Mouse (Mus musculus) thymus, postnatal 36 days (tissue): ENCODE measurements around the gene Nipal1.

ENCODE experiments used
- DNase-seq, 2 experiments: peaks; one replicate each; pipeline ENCODE4 v3.0.0; 2022; ENCODE audit warnings: mixed read lengths in 2 of 2

Gene Nipal1

DNA sequence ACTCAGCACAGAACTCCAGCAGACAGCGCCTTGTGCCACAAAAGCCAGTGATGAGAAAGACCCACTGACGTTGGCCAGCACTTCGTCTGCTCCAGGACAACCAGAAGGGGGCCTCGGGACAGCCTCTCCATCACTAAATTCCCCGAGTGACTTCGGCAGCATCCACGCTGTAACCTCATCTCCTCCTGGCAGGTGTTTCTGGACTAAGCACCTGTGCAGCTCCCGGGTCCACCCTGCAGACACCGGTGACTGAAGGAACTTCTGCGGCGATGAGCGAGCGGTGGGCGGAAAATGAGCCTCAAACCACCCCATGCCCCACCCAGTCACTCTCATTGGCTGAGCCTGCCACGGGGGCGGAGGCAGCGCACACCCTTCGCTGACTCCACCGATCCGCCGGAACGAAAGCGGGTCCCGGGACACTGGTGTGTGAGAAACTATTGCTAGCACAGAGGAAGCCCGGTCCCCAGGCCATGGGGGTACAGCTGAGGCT lies at the start of gene Nipal1:
Gene Nipal1 (plus strand): TSS at position 378 of the 490 bp plus-strand sequence.
- peak; percentile 83 to 91 for DNase-seq

DNA sequence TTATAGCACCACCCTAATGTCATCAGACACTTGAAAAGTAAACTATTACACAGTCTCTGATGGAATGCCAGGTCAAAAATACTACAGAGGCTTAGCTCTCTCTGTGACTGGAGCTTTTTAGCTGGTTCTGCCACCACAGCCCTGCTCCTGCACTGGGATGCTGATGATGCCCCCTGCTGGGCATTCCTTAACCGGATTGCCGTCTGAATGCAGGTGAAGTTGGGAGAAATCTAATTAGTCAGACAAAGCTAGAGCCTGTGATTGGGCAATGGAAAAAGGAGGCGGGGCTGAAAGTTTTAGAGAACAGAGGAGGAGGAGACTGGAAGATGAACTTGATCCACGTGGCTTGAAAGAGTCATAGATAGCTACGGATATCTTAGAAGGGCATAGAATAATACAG lies 46.6 kb upstream of the Nipal1 start:
- DNase-seq = peak; percentile 52 to 61

DNA sequence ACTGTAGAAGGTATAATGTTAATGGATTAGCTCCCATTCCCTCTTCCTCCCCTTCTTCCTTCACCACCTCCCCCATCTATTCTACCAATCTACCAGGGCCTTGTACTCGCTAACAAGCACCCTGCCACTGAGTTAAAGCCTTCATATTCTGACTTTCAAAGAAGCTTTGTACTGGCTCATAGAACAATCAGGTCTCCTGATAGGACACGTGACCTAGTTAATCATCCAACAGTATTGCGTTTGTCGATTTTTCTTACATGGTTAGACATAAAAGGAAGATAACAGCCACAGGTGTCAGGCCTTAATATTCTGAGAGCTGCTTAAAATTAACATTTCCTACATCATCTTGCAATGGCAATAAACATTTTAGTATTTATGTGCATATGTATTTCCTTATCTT lies 44.5 kb upstream of the Nipal1 start:
- DNase-seq = no peak

DNA sequence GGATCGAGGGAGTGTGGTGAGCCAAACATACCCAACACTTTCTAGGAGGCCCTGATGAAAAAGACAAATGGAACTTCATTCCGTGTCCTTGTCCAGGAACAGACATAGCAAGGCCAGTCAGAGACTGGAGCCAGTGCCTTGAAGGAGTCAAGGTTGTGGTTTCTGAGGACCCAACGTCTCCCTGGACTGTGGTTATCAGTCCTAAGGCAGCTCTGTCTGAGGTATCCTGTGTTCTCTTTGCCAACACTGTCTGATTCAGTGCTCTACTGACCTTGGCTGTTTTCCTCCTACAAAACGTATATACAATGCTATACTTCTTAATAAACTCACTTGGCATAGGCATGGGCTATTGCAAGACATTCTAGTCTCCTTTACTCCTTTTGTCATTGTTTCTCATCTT lies 30.2 kb upstream of the Nipal1 start:
- no peak for DNase-seq

DNA sequence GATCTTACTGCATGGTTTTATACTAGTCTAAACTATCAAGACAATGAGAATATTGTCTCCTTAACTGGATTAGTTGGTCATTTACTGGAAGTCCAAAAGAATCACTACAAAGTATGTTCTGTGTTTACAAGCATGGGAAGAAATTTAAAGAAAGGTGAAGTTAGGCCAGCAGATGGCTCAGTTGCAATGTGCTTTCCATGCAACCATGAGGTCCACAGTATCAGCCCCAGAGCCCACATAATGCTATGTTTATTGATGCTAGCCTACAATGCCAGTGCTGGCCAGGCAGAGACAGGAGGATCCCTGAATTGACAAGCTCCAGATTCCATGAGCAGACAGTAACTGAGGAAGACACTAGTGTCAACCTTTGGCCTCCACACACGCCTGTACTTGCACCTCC lies 26.6 kb upstream of the Nipal1 start:
- peak; percentile 16 for DNase-seq

DNA sequence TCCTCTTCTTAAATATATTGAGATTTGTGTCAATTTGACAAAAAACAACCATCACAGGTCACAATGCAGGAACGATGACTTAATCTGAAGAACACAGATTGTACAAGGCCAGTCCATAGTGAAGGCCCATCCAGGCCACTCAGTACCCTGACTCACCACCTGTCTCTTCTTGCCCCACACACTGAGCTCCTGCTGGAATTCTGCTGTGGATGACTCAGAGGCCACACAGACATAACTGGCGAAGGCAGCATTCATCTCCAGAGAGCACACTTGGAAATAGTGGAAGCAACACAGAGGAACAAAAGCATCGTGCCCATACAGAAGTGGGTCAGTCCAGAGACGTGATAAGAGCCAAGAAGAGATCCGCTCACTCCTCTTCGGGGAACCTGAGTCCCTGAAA lies 17.6 kb upstream of the Nipal1 start:
- no peak for DNase-seq

DNA sequence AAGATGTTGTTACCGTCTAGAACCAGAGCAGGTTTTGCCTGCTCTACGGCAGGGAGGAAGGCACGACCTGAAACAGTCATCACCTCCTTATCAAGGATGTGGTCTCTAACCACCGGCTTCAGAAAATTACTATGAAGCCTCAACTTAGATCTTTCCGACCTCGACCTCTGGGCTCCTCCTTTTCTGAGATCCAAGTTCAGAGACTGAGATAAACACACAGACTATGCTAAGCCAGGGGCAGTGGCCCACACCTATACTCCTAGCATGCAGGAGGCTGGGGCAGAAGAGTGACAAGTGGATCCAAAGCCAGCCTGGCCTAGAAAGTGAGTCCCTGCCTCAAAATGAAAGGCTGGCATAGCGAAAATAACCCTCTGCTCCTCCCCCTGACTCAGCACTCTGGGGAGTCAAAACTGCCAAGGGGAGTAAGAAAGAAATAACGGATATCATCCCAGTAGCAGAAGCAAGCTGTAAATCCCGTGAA lies 12.8 kb upstream of the Nipal1 start:
- DNase-seq = peak; percentile 73 to 81

DNA sequence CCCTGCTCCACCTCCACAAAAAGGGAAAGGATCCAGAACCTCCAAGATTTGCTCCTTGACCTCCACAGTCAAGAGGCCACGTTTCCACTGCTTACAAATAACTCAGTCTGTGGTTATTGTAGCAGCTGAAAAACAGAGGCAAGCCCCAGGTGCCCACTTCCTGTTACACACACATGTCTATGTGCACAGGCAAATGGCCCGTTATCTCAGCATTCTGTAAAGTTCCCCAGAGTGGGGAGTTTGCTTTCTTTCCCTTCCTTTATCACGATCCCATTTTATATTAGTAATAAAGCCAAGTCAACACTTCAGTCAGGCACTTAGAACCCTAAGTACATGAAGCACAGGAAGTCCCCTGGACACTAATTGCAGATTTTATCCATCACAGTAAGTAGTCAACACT lies 11.5 kb upstream of the Nipal1 start:
- DNase-seq = peak; percentile 65 to 77

DNA sequence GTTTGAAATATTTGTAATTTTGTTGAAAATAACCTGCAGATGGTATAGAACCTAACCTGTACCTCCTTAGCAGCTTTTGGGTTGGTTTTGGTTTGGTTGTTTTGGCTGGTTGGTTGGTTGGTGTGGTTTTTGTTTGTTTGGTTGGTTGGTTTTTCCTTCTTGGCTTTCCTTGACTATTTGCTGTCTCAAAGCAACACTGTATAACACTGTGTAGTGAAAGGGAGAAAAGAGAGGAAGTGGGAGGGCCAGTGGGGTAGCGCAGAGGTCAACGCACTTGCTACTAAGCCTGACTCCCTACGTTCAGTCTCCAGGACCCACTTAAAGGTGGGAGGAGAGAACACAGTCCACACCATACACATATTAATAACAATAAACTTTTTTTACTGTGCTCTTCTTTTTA lies 11.0 kb upstream of the Nipal1 start:
- DNase-seq = peak; percentile 30 to 31

DNA sequence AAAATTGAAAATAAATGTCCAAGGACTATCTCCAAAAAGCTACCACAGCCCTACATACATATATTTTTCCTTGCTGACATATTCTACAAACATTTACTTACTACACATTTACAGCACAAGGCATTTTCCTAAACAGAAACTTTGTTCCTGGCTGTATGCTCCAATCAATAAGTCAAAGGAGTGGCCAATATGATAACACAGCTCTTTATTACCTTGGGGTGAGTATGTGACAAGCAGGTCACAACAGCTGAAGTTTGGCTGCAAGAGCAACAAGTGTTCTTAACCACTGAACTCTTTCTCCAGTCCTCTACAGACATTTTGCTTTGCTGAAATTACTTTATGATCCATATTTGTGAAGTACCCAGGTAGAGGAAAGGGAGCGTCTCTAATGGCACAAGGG lies 7.5 kb upstream of the Nipal1 start:
- DNase-seq = no peak

DNA sequence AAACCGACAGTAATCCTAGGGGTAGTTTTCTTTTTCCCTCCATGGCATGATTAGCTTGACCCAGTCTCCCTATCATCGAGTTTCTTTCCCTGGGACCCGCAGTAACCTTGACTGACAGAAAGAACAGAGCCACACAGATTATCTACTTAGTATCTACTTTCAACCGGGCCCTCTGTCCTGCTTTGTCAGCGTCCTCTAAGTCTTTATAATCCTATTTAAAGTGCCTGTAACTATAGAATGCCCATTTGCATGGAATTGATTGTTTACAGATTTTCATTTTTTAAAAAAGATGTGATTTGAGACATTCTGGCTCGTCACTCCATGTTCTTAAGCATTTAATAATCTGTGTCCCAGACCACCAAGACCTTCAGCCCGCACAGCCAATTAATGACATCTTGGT lies 3.9 kb upstream of the Nipal1 start:
- no peak for DNase-seq

DNA sequence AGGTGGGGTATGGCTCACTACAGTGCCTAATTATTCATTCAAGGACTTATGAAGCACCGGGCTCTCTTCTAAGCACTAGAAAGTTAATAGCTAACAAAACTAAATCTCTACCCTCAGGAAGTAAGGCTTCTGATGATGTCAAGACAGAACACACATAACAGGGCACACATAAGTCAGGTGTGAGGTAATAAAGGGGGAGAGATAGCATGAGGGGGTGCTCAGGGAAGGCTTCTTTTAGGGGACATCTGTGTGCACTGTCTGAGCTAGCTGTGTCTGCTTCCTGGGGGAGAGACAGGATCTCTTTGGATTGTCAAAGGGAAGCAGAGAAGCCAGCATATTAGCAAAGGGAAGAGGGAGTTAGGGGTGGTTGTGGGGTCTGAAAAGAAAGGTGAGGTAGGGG lies 3.4 kb upstream of the Nipal1 start, which contains the start of gene Cnga1:
Gene Cnga1 (minus strand): TSS at position 101 of the 400 bp plus-strand sequence.
- DNase-seq = no peak

DNA sequence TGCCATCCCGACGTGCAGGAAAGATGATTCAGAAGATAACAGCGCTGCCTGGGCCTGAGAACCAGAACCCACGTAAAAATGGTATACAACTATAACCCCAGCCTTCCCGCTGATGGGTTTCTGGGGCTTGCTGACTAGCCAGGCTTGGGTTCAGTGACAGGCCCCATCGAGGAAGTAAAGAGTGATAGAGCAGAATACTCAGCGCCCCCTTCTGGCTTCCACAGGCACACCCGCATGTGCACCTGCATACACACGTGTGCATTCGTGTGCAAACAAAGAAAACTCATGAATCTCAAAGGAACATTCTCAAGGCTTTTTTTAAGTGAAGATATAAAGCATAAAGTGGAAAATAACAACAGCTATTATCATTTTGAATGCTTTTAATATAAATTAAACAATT lies 1.5 kb upstream of the Nipal1 start:
- DNase-seq = peak; percentile 71 to 79

DNA sequence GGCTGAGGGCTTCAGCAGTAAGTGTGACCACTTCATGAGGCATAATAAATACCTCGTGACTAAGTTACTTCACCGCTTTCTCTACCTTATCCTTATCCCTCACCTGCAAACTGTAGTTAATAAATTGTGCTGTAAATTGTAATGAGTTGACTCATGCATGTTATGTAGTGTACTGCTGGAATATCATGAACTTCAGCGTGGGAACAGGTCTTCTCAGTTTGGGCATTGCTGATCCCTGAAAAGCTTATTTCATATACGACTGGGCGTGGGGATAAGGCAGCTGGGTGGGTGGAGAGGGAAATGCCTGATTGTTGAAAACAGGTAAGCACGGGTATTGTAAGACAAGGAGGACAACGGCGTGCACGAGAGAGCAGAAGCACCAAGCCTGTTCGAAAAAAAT lies 599 bp upstream of the Nipal1 start:
- DNase-seq = no peak

DNA sequence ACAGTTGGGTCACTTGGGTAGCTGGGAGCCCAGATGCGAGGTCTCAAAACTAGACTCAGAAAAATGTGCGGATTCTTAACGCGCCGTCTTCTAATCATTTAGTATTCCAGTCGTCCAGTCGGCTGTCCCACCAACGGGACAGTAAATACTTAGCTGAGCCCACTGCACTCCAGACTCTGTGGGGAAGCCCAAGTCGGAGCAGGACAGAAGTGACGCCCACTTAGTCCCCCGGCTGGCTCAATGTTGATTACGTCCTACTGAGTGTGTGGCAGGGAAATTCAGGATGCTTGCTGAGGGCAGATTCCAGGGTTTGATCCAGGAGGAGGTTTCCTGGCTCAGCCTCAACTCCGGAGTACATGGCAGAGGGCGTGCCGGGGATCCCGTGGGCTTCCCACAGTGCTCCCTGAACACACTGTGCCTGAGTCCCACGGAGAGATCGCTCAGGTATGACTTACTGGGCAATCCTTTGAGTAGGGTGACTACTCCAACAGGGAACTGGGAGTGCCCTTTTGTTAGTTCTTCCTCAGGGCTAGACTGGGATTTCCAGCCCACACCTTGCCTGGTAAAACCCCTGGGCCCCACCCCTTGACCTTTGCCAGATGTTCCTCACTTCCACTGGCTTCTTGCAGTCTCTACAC lies 482 bp downstream of the Nipal1 start:
- peak in 1 of 2 experiments; percentile 28 for DNase-seq

DNA sequence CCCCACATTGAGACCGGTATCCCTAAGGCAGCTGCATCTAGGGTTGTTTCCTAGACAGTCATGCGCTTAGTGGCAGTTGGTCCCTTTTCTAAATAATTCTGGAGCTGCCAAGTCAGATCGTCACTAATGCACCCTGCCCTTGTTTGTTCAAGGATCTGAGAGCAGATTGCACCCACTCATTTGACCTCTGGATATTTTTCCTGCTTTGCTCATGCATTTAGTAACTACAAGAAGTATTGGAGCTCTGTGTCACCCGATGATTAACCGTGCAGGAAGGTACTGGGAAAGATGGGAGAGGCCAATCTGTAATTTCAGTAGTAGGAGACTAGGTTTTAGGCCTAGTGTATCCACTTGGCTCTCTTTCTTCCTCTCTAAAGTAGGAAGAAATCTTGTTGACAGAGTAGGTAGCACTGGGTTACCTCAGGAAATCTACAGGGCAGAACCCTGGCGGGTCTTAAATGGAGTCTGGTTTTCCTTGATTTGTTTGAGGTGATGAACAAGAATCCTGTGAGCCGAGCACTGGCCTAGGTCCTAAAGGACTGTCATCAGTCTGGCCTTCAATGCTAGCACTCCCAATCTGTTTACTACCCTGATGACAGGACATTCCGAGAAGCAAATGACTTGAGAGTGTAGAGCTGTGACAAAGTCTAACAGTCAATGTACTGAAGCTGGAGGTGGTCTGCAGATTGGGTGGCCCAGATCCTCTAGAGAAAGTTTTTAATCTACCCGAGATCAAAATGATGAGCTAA lies 1.6 kb downstream of the Nipal1 start:
- no peak for DNase-seq

DNA sequence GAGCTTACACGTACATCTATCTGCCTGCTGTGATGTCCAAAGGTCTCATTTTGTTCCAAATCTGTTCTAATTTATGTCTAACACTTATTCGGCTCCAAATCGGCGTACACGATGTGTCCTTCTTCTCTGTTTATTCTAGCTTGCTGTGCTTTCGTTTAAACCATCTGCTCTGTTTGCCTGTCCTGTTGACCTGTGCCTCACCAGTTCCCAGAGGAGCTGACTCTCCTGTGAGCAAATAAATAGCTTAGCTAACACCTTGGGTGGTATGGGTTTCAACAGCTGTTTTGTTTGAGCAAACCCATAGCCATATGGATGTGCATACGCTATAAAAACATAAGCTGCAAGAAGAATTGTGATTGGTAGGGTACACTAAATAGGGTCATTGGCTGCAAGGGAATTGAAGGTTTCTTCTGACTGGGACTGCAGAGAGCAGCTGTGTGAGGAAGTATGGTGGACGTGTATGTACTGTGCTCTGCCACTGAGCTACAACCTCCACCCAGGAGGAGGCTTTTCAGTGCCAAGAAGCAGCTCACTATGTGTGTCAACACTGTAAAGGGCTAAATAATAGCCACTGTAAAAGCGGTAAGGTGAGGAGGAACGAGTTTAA lies 5.6 kb downstream of the Nipal1 start:
- no peak for DNase-seq

DNA sequence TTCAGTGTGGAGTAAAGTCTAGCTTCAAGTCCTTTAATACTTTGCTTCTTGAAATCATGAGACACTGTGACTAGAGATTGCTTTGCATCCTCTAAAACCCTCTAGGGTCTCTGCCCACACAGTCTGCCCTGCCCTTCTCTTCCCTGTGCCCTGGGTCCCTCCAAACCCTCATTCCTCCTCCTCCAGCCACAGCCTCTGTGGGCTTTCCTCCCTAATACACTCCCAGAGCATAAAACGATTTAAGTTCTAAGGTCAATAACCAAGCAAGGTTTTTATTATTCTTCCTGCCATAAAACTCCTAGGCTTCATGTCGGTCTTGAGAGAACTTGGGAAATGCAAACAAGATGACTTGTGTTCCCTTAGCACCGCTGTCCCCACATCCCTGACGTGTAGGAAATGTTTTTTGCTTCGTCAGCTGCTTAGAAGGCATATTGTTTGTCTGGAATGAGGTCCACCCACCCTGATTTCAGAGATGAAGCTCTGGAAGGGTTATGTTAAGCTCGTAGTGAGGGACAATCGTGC lies 8.7 kb downstream of the Nipal1 start:
- no peak for DNase-seq

DNA sequence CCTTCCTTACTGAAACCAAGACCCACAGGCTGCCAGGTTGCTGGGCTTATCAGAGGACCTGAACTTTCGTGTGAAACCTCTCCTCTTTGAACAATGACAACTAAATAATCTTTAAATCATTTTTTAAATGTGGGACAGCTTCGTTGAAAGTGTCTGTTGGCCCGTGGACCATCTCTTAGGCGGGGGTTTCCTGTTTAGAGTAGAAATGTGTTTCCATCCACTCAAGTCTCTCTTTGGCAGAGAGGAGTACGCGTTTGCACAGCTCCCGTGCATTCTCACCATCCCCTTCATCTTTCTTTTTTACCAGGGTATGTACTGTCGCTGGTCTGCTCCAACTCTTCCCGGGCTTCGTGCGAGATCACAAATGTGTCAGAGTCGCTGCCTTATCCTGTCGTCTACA lies 10.8 kb downstream of the Nipal1 start:
- no peak for DNase-seq

DNA sequence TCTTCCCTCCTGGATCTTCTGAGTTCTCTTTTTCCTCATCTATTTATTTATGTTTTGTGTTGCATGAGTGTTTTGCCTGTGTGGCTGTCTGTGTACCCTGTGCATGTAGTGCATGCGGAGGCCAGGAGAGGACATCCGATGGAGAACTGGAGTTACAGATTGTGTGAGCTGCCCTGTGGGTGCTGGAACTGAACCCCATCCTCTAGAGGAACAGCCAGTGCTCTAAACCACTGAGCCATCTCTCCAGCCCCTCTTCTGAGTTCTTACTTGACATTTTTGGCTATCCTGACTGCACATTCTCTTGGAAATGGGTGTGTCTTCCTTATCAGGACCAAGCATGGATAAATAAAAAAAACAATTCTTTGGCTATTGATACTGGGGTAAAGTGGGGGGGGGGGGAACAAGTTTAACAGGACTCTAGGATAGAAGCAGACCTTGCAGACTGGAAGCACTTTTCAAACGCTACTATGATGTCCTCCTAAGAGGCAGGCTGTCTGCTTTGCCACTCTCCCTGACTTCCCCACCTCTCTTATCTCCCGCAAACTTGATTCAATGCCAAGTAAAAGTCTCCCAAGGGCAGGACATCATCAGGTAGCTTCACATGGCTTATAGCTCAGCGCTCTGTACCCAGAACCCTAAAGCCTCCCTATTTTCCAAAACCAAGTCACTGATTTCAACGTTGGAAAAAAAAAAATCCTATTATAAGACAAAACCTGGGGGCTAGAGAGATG lies 13.6 kb downstream of the Nipal1 start:
- no peak for DNase-seq

DNA sequence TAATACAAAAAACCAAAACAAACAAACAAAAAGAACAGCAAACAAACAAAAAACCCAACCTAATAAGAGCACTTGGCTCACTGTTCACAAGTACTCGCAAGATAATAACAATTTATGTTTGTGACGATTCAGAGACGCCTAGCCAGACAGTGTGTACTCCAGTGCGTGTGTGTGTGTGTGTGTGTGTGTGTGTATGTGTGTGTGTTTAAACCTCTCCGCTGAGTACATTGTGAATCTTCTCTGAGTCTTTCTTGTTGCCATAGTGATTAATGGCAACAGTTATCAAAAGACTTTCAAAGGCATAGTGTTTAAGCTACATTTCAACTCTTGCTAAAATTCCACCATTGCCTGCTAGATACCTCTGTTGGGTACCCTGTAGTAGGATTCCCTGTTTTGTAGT lies 16.5 kb downstream of the Nipal1 start:
- no peak for DNase-seq

DNA sequence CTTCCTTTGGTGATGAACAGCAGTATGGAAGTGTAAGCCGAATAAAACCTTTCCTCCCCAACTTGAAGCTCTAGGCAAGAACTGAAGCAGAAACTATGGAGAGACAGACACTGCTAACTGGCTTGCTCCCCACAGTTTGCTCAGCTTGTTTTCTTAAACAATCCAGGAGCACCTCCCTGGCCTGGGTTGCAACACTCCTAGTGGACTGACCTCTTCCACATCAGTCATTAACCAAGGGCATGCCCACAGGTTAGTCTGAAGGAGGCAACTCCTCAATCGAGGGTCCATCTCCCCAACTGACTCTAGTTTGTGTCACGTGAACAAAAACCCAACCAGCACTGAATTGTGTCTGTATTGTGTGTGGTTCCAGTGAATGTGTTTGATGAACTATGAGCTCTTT lies 17.3 kb downstream of the Nipal1 start:
- no peak for DNase-seq

DNA sequence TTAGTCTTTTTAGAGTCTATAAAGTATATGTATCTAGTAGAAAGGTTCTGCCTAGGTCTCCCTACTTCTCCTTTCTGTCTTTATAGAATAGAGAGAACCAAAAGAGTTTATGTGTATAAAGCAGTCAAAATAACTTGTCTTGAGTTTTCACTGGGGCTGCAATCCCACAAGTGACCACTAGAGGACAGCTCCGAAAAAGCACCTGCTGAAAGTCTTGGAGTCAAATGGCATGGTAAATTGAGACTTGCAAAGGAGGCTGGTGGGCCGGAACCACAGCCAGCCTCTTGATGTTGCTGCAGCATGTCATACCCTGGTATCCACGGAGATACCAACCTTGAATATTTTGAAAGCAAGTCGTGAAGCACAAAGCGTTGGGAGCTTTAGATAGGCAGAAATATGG lies 17.7 kb downstream of the Nipal1 start:
- peak; percentile 55 to 68 for DNase-seq
